8 mouse cellular contexts compared by ENCODE assay signal in genomic region chr3:88200972-88201330, GRCm38 (mm10). TPM values are rescaled to one million over a fixed set of nuclear protein-coding genes. Genes with fewer than 3 reads are reported as not detected.
DNase-seq lines count a peak whose midpoint lies in the region; ATAC-seq lines count a peak whose summit lies in the region.
"Had no signal": no experiment of that assay in that cellular context is flagged by ENCODE, and none has a peak within 500 bp of the region (broad histone marks: within the 10 kb centered on the region; RNA-seq: fewer than 3 reads in every experiment).

No protein-coding gene starts in this region.

- peak overlapping the region; percentile 42 for H3K4me3 ChIP-seq in neural tube, embryonic 11.5 days (ENCODE audit: low read depth, low read length)
- H3K4me3 ChIP-seq in forebrain, embryonic 14.5 days (ENCODE audit: low read depth, low read length), result peak overlapping the region; percentile 56
- peak overlapping the region; percentile 23 for H3K4me3 ChIP-seq in liver, embryonic 12.5 days
- H3K4me3 ChIP-seq: myocyte had no signal

- peaks cover 40% of the 10 kb centered on the region for H3K4me1 ChIP-seq in neural tube, embryonic 11.5 days (ENCODE audit: control insufficient read depth, insufficient read depth, low read length)
- H3K4me1 ChIP-seq in forebrain, embryonic 14.5 days (ENCODE audit: control insufficient read depth, insufficient read depth, low read length), result peaks cover 48% of the 10 kb centered on the region
- peaks cover 9% of the 10 kb centered on the region; the same call in 1 of the 2 replicates for H3K4me1 ChIP-seq in liver, embryonic 12.5 days

- ATAC-seq in neural tube, embryonic 11.5 days (ENCODE audit: insufficient read depth, low FRiP score, low TSS enrichment), result no peak
- no peak for ATAC-seq in forebrain, embryonic 14.5 days
- no peak for ATAC-seq in liver, embryonic 12.5 days
- ATAC-seq in megakaryocyte progenitor cell, adult 5-6 weeks (replicated peaks; ENCODE audit: poor library complexity), result no peak

- H3K36me3 ChIP-seq in neural tube, embryonic 11.5 days (ENCODE audit: control insufficient read depth, insufficient read depth, low read length), result no peaks in the 10 kb centered on the region
- no peaks in the 10 kb centered on the region for H3K36me3 ChIP-seq in forebrain, embryonic 14.5 days (ENCODE audit: control insufficient read depth, insufficient read depth, low read length)
- no peaks in the 10 kb centered on the region for H3K36me3 ChIP-seq in liver, embryonic 12.5 days

- peak overlapping the region; percentile 69; the same call in 1 of the 2 replicates for H3K27ac ChIP-seq in neural tube, embryonic 11.5 days (ENCODE audit: low read depth, low read length)
- H3K27ac ChIP-seq in forebrain, embryonic 14.5 days (ENCODE audit: low read depth, low read length), result peak overlapping the region; percentile 100
- H3K27ac ChIP-seq in liver, embryonic 12.5 days, result no peak overlapping the region

- DNase-seq in neural tube, embryonic 11.5 days (ENCODE audit: low spot score), result peak; percentile 55
- DNase-seq in neural tube, embryonic 10.5 days (ENCODE audit: extremely low spot score, low spot score), result no peak
- peak; percentile 44 for DNase-seq in forebrain, embryonic 14.5 days (ENCODE audit: low spot score)
- DNase-seq in thymus, postnatal 25 days, result peak; percentile 33
- DNase-seq in frontal cortex, postnatal 14 days (ENCODE audit: low spot score in 2 of 2), result no peak

- under 1% methylated on average over 36 of the region's 37 CpGs for WGBS in neural tube, embryonic 11.5 days
- WGBS in forebrain, embryonic 14.5 days, result 0% methylated on average over 35 of the region's 37 CpGs
- WGBS in liver, embryonic 12.5 days (ENCODE audit: insufficient replicate concordance), result 1% methylated on average over 37 of the region's 37 CpGs

- H3K9ac ChIP-seq in neural tube, embryonic 11.5 days (ENCODE audit: low read length), result peak overlapping the region; percentile 88
- H3K9ac ChIP-seq in forebrain, embryonic 14.5 days (ENCODE audit: low read length), result peak overlapping the region; percentile 100
- no peak overlapping the region for H3K9ac ChIP-seq in liver, embryonic 12.5 days

- no peaks in the 10 kb centered on the region for H3K9me3 ChIP-seq in neural tube, embryonic 11.5 days (ENCODE audit: control insufficient read depth, low read length)
- no peaks in the 10 kb centered on the region for H3K9me3 ChIP-seq in forebrain, embryonic 14.5 days (replicated peaks; ENCODE audit: control insufficient read depth, low read length)
- H3K9me3 ChIP-seq in liver, embryonic 12.5 days (replicated peaks), result no peaks in the 10 kb centered on the region

- peaks cover 63% of the 10 kb centered on the region for H3K27me3 ChIP-seq in neural tube, embryonic 11.5 days (ENCODE audit: control insufficient read depth, insufficient read depth, low read length)
- no peaks in the 10 kb centered on the region for H3K27me3 ChIP-seq in forebrain, embryonic 14.5 days (replicated peaks; ENCODE audit: control insufficient read depth, insufficient read depth, low read length)
- peaks cover 100% of the 10 kb centered on the region for H3K27me3 ChIP-seq in liver, embryonic 12.5 days (replicated peaks)

- peak overlapping the region; percentile 59 for H3K4me2 ChIP-seq in neural tube, embryonic 11.5 days (ENCODE audit: low read depth)
- H3K4me2 ChIP-seq in forebrain, embryonic 14.5 days (ENCODE audit: low read length), result peak overlapping the region; percentile 98
- H3K4me2 ChIP-seq in liver, embryonic 12.5 days, result peak overlapping the region; percentile 47

RNA-seq across cellular contexts. Expression of gene Rhbg, which starts 53.6 kb away (rescaled TPM):
- polyA plus RNA-seq in neural tube, embryonic 11.5 days (2014; fragmentation: Nextera tagmentation; extraction: Ambion mirVana), result 0.27 and 1.2 TPM in 2 replicates
- 0.25 TPM in 1 of 2 replicates, not detected in the other for polyA plus RNA-seq in forebrain, embryonic 14.5 days (2014; fragmentation: Nextera tagmentation; extraction: Ambion mirVana)
- polyA plus RNA-seq in liver, embryonic 12.5 days (2016; fragmentation: Nextera tagmentation; extraction: Ambion mirVana), result 14.5 and 16.0 TPM in 2 replicates
- not detected in 2 replicates for total RNA-seq in megakaryocyte progenitor cell, adult 5-6 weeks (2015)
- 0.14 TPM in 1 of 2 replicates, not detected in the other for total RNA-seq in megakaryocyte progenitor cell, adult 5-6 weeks (2017)
- polyA plus RNA-seq: myocyte had no signal

RNA-seq across cellular contexts. Expression of gene Mef2d, which starts 58.8 kb away (rescaled TPM):
- polyA plus RNA-seq in neural tube, embryonic 11.5 days (2014; fragmentation: Nextera tagmentation; extraction: Ambion mirVana), result 16.6 and 18.1 TPM in 2 replicates
- polyA plus RNA-seq in forebrain, embryonic 14.5 days (2014; fragmentation: Nextera tagmentation; extraction: Ambion mirVana), result 17.3 and 20.4 TPM in 2 replicates
- polyA plus RNA-seq in liver, embryonic 12.5 days (2016; fragmentation: Nextera tagmentation; extraction: Ambion mirVana), result 12.1 and 13.6 TPM in 2 replicates
- 82.5 and 95.7 TPM in 2 replicates for total RNA-seq in megakaryocyte progenitor cell, adult 5-6 weeks (2015)
- total RNA-seq in megakaryocyte progenitor cell, adult 5-6 weeks (2017), result 49.6 and 52.8 TPM in 2 replicates

Comparison
In these comparisons a context has a peak if more than half of its experiments do, and no peak if none do; other contexts are left out.
1. DNase-seq: peak in neural tube, embryonic 11.5 days (single experiment), forebrain, embryonic 14.5 days (single experiment) and thymus, postnatal 25 days (single experiment); none in neural tube, embryonic 10.5 days (single experiment) and frontal cortex, postnatal 14 days (0 of 2).
2. H3K4me2 ChIP-seq: peak in every context shown above with its lines; median percentile 98 in forebrain, embryonic 14.5 days; 59 in neural tube, embryonic 11.5 days; 47 in liver, embryonic 12.5 days.
3. Peak in every context shown above with its lines, with median percentiles within 50 percentile points of each other: H3K4me3 ChIP-seq.